Mouse (Mus musculus): ENCODE measurements at regions not wholly inside any gene's neighbourhood (a gene's known extent, or its start where the extent isn't known, plus 50 kb on each side); places are given as distances from the start of the nearest gene placed in this dataset.

- no peak overlapping the region for H3K27ac ChIP-seq
- WGBS, result 59% methylated on average over 1 of the region's 1 CpGs
- no peak overlapping the region for H3K4me2 ChIP-seq
- H3K36me3 ChIP-seq, result no peaks in the 10 kb centered on the region
- H3K27me3 ChIP-seq, result no peaks in the 10 kb centered on the region
- ATAC-seq (replicated peaks; ENCODE audit: insufficient number of reproducible peaks, insufficient read depth, low FRiP score, low read depth), result no peak
- no peaks in the 10 kb centered on the region for H3K4me1 ChIP-seq (replicated peaks)
- no peak overlapping the region for H3K9ac ChIP-seq
- no peaks in the 10 kb centered on the region for H3K9me3 ChIP-seq (replicated peaks)
- no peak overlapping the region for H3K4me3 ChIP-seq
Measured at GRCm38 (mm10) chr3:60417001-60417400, 55.6 kb upstream of the Mbnl1 start.

DNA sequence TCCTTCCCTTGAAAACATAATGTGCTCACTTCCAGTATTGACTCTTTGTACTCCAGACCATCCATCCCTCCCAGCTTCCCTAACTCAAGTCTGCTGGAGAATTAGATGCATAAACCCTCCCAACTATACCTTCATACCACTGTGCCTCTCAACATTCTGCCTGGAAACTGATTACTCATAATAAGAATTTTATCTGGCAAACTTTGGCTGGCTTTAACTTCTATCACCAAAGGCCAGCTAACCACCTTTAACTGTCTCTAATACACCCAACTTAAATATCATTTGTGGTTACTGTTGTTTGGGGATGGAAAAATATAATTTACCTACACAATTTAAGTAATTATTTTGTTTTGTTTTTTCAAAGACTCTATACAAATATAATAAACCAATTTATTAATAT lies 54.0 kb upstream of the Mbnl1 start:
- no peaks in the 10 kb centered on the region for H3K27me3 ChIP-seq
- no peaks in the 10 kb centered on the region for H3K4me1 ChIP-seq (replicated peaks)
- no peak overlapping the region for H3K4me3 ChIP-seq
- no peaks in the 10 kb centered on the region for H3K9me3 ChIP-seq (replicated peaks)
- H3K9ac ChIP-seq, result no peak overlapping the region
- H3K36me3 ChIP-seq, result no peaks in the 10 kb centered on the region
- H3K4me2 ChIP-seq, result no peak overlapping the region
- no peak overlapping the region for H3K27ac ChIP-seq
- no peak for ATAC-seq (replicated peaks; ENCODE audit: insufficient number of reproducible peaks, insufficient read depth, low FRiP score, low read depth)

GRCm38 (mm10) chr3:60419216-60419615 lies 53.4 kb upstream of the Mbnl1 start:
- WGBS, result 83% methylated on average over 3 of the region's 3 CpGs
- no peak overlapping the region for H3K4me2 ChIP-seq
- no peak for ATAC-seq (replicated peaks; ENCODE audit: insufficient number of reproducible peaks, insufficient read depth, low FRiP score, low read depth)
- no peaks in the 10 kb centered on the region for H3K9me3 ChIP-seq (replicated peaks)
- H3K36me3 ChIP-seq, result no peaks in the 10 kb centered on the region
- H3K27ac ChIP-seq, result no peak overlapping the region
- no peak overlapping the region for H3K4me3 ChIP-seq
- no peak overlapping the region for H3K9ac ChIP-seq
- H3K27me3 ChIP-seq, result no peaks in the 10 kb centered on the region
- no peaks in the 10 kb centered on the region for H3K4me1 ChIP-seq (replicated peaks)

All from heart, embryonic 15.5 days (tissue).